Mouse (Mus musculus) monocyte, adult 2 months (primary cell): ENCODE results near the gene Dmwd.

Experiments
- DNase-seq, 2 experiments: peaks; one replicate each; pipeline ENCODE4 v3.0.0; 2022; ENCODE audit warnings: low spot score in 2 of 2, low read depth in 1 of 2

Dmwd gene

GRCm38 (mm10) chr7:19075723-19076585, at the start of gene Dmwd:
Gene Dmwd (plus strand): TSS chr7:19076227.
- no peak for DNase-seq

GRCm38 (mm10) chr7:19028067-19028466, 48.0 kb upstream of the Dmwd start:
- no peak for DNase-seq

GRCm38 (mm10) chr7:19029084-19029653, 46.9 kb upstream of the Dmwd start:
- DNase-seq = peak in 1 of 2 experiments; percentile 25

GRCm38 (mm10) chr7:19031641-19032040, 44.4 kb upstream of the Dmwd start:
- DNase-seq = no peak

GRCm38 (mm10) chr7:19044616-19045015, 31.4 kb upstream of the Dmwd start:
- no peak for DNase-seq

- no peak for DNase-seq
These were observed 29.5 kb upstream of the Dmwd start for GRCm38 (mm10) chr7:19046286-19047069.

GRCm38 (mm10) chr7:19048006-19048527, 28.0 kb upstream of the Dmwd start:
- no peak for DNase-seq

GRCm38 (mm10) chr7:19049252-19049651, 26.8 kb upstream of the Dmwd start:
- no peak for DNase-seq

GRCm38 (mm10) chr7:19050172-19050571, 25.9 kb upstream of the Dmwd start:
- DNase-seq = no peak

GRCm38 (mm10) chr7:19051161-19051560, 24.9 kb upstream of the Dmwd start:
- DNase-seq = no peak

- no peak for DNase-seq
These were observed 23.5 kb upstream of the Dmwd start for GRCm38 (mm10) chr7:19052345-19053135.

- DNase-seq = no peak
These were observed 22.9 kb upstream of the Dmwd start for GRCm38 (mm10) chr7:19053136-19053532.

GRCm38 (mm10) chr7:19054047-19054776, 21.8 kb upstream of the Dmwd start, which contains the start of gene Rsph6a:
Gene Rsph6a (plus strand): TSS chr7:19054690.
- DNase-seq = no peak

GRCm38 (mm10) chr7:19054777-19055076, 21.3 kb upstream of the Dmwd start:
- no peak for DNase-seq

- no peak for DNase-seq
These were observed 20.9 kb upstream of the Dmwd start for GRCm38 (mm10) chr7:19055108-19055507.

- DNase-seq = no peak
These were observed 18.6 kb upstream of the Dmwd start for GRCm38 (mm10) chr7:19057405-19057804.

GRCm38 (mm10) chr7:19065896-19066295, 10.1 kb upstream of the Dmwd start:
- no peak for DNase-seq

GRCm38 (mm10) chr7:19067063-19067462, 9.0 kb upstream of the Dmwd start:
- no peak for DNase-seq

- no peak for DNase-seq
These were observed 8.1 kb upstream of the Dmwd start for GRCm38 (mm10) chr7:19067935-19068334.

GRCm38 (mm10) chr7:19068707-19069106, 7.3 kb upstream of the Dmwd start:
- peak in 1 of 2 experiments; percentile 67 for DNase-seq
